Mouse (Mus musculus) c-Kit-positive CD71-positive TER-119-positive erythroid progenitor cells, embryonic 14.5 days (primary cell): ENCODE measurements around the gene Usp46.
A peak's percentile ranks its signal among the peaks of the same experiment; 100 is the strongest.

Source experiments
- DNase-seq: peaks from one replicate; pipeline ENCODE4 v3.0.0-alpha.2; 2013; ENCODE audit warnings: low spot score

The Usp46 gene

GRCm38 (mm10) chr5:74068714-74069321, 587 bp upstream of the Usp46 start:
- DNase-seq, result peak; percentile 59

DNA sequence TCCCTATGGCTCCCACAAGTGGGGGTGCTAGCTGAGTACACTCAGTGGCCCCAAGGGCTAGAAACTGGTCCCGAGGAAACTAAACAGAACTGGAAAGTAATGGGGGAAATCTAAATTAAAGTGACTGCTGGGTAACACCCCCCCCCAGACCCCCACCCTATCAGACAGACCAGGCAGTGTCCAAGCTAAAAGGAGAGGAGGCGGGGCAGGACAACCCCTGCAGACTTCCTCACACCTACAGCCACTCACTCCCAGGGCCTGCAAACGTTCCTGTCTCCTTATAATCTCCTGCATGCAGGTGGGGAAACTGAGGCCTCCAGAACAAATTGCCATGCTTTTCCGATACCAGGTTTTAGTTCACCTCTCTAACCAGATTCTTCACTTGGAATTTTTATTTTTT, 885 bp downstream of the Usp46 start:
- no peak for DNase-seq

DNA sequence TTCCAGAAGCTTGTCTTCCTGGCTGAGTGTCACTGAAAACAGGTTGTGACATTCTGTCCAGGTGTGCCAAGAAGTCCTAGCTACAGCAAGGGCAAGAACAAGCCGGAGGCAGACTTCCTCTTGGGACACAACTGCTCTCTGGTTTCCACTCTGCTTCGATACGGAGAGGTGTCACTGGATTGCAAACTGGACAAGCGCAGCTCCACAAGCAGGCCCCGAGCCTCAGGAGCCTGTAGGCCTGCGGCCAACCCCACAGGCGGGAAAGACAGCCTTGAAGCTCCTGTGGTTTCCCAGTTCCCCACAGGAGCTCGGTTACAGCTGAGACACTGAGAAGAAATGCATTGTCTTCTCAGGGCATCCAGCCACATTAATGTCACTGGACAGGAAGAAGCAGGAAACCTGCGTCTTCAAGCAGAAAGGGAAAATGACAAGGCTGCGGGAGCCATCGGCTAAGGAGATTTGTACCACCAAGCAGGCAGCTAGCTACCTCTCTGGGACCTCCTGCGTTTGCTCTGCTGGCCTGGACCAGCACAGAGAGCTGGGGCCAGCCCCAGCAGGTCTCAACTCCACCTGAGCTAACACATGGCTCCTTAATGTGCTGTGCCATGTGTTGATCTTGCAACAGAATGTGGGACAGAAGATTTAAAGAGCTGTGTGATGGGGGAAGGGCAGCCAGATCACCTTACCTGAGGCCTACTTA, 1.7 kb downstream of the Usp46 start:
- no peak for DNase-seq

DNA sequence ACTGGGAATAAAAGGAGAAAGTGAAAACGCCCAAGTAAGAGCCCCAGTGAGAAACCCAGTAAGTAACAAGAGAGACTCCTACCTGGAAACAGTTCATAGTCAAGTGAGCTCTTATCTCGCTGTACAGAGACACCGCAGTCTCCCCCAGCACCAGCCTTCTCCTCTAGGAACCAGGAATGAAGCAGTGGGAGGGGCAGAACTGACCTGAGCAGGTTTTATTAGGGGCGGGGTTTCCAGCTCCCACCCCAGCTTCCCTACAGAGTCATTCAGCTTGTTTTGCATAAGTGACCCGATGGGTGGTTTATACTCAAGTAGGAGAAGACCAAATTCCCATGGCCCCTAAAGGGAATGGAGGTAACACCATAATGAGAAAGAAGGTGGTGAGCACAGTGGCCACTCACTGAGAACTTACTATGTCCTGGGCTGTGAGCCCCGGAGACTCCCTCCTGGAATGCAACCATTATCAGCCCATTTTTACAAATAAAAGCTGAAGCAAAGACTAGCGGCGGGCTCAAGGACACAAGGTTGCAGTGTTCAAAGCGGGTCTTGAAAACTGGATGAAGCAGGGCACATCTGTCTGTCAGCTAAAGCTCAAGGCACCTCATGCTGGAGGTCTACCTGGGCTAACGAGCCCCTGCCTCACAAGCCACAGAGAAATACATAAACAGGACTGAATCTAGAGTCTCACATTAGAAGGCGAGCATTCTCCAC, 2.5 kb downstream of the Usp46 start:
- peak; percentile 83 for DNase-seq

DNA sequence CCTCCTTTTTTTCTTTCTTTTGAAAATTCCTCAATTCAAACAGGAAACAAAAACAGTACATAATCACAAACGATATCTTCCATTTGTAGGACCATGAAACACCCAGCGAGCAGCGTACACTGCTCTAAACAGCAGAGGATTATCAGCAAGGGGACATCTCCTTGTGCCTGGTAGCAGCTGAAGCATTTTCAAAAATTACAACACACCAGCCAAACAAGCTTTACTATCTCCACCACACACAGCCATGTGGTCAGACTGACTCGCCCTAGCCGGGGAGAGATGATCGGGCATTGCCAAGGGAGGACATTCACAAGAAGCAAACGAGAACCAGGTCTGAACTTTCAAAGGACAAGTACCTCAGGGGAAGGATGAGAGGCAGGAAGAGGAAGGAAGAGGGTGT, 3.4 kb downstream of the Usp46 start:
- peak; percentile 71 for DNase-seq

DNA sequence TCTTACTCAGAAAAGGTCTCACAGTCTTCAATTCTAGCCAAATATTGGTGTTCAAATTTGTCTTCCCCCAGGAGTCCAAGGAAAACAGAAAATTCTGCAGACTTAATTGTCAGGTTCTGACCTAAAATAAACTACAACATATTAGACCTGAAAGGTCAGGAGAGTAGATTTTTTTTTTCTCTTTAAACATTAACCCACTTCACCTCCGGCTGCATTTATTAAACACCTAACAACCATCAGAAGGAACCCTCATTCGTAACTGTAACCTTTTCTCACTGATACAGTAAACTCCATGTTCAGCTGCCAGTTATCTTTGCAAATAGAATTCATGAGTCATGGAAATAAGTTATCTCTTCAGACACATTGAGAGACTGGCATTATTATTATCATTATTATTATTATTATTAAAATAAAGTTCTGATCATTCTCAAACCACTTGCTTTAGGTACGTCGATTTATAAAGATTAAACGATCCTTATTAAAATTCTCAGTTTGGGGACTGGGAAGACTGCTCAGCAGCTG, 4.9 kb downstream of the Usp46 start:
- DNase-seq, result peak; percentile 65

GRCm38 (mm10) chr5:74062266-74062665, 6.0 kb downstream of the Usp46 start:
- DNase-seq, result no peak

- DNase-seq, result no peak
Measured at GRCm38 (mm10) chr5:74061408-74062047, 6.7 kb downstream of the Usp46 start.

DNA sequence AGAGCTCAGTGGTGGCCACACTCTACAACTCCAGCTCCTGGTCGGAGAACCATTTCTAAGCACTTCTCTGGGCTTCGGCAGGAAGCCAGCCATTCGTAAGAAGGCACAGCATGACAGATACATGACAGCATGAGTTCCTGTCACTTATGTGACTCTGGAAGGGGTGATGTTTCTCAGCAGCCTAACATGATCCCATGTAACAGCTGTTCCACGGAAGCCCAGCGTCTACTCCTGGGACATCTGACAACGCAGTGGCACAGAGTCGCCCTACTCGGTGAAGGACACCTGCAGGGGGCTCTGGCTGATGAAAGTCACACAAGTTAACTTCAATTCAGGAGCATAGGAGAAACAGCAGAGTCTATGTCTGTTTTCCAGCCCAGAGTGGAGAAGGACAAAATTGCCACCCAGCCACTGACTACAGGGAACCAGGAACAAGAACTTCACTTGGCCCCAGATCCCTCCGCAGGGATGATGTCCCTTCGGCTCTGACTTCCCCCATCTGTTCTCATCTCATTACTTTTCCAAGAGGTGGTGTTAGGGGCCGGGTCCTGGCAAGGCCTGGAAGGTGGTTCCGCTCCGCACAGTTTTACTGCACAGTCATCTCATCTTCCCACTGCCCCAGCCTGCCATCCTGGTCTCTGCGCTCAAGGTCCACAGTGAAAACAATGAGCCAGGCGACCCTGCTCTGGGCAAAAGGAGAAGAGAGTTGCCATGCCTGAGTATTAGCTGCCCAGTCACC, 15.9 kb downstream of the Usp46 start:
- DNase-seq, result no peak

DNA sequence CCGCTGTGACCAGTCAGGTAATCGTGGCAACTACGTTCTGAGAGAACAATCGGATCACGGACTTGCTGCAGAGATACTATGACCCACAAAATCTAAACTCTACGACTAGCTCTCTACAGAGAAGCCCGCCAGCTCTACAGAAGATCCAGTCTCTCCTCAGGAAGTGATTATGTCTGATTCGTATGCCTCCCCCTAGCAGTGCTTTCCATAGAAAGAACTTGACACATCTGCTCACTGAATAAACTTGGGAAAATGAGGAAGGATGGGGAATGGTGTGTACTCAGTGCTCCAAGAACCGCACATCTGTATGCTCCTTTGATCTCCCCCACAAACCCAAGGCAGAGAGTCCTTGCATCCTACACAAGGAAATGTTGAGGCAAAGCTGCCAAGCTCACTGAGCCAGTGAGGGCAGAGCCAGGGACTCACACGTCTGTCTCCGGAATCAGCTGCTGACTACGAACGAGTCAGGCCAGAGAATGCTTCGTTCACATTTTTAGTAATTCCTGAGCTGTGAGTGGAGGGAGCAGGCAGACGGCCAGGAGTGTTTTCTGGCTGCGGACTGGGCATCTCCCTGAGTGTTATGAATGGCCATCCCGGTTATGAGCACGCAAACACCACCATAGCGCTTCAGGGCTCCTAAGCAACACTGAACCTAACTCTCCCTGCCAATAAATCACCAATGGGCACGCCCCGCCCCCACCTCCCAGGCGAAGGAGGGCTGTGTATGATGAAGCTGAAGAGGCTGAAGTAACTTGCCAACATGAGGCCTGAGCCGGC, 16.6 kb downstream of the Usp46 start:
- DNase-seq, result no peak

- DNase-seq, result peak; percentile 60
Measured at GRCm38 (mm10) chr5:74050903-74051302, 17.3 kb downstream of the Usp46 start.

DNA sequence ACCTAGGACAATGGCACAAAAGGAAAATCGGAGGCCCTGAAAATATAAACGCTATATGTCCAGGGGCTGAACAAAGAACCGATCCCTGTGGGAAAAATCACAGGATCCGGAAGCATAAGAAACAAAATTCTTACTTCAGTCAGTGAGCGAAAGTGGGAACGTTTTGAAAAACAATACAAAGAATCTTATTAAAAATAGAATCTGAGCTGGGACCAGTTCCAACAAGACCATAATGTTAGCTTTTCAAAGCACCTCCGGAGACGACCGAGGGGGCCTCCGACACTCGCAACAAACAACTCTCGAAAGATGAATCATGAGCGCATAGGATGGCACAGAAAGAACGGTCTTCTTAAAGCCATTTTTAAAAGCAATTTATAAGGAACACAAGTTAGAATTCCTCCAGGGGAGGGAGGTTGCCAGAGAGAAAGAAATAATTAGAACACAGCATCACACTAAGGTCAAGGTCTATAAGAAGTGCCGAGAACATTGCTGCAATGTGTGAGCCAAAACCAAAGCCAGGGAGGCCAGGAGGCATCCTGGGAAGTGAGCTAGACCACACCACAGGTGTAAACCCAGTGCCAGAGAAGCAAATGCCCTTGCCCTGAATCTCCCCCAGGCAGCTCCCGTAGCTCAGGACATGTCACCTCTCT, 19.3 kb downstream of the Usp46 start:
- no peak for DNase-seq

- no peak for DNase-seq
Measured at GRCm38 (mm10) chr5:74044591-74044990, 23.6 kb downstream of the Usp46 start.

DNA sequence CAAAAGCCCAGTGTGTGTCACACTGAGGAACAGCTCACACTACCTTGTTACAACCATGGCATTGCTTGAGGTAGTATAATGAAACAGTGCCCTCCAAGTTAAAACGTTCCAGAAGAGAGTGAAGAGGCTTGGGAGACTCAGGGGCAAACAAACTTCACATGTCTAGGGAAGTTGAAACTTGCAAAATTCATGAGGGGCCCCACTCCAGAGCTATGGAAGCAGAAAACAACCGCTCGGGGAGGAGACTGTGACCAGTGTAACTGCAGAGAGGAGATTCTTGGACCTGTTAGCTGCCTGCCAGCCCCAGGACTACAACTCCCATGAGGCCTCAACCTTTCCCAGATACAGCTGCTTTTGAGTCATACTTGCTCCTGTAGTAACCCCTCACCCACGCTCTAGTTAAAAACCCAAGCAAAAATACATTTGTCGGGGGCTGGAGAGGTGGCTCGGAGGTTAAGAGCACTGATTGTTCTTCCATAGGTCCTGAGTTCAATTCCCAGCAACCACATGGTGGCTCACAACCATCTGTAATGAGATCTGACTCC, 25.4 kb downstream of the Usp46 start:
- DNase-seq, result no peak

DNA sequence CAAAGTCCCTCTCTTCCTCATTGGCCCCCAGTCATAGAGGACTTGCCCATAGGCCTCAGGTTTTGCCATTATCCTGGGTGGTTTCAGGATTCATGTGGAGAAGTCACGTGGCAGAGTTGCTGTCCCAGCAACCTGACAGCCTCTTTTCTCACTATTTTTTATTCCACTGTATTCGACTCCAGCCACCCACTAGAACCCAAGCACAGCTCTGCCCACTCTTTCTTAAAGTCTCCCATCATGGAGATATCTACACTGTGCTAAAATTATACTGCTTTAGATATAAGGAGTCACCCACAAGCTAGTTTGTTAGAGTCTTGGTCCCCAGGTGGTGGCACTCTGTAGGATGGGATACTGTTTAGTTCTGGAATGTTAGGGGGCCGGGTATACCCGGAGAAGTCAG, 27.7 kb downstream of the Usp46 start:
- DNase-seq, result no peak

DNA sequence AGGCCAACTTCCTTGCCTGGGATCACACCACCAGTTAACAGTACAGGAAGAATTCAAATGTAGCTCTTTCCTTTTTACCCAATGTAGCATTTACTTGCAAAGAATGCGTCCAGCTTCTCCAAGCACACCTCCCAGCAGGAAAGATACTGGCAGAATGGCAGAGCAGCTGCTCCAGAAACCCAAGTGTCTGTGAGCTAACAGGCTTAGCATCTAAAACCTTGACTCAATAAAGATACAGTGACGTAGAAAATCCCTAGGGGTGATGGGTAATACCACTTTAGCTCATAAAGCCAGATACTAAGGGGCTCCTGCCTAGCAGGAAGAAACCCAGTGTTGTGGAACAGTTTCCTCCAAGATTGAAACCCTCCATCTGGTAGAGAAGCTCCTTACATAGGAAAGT, 32.8 kb downstream of the Usp46 start:
- DNase-seq, result no peak

GRCm38 (mm10) chr5:74034177-74034576, 34.1 kb downstream of the Usp46 start:
- no peak for DNase-seq

DNA sequence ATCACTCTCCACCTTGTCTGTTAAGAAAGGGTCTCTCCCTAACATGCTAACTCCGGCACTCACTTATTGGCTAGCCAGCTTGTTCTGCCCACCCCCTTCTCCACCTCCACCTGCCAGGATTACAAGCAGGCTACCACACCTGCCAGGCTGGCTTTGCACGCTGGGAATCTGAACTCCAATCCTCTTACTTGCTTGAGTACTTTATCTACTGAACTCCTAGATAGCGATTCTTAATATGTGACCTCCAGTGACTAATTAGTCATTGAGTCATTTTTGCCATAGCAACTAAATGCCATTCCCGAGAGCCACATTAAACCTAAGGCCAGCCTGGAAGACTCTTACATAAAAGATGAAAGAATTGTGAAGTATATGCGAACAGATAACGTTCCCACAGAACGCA, 38.4 kb downstream of the Usp46 start:
- no peak for DNase-seq

- no peak for DNase-seq
Measured at GRCm38 (mm10) chr5:74028691-74029479, 39.3 kb downstream of the Usp46 start.
